Mouse (Mus musculus) heart, postnatal 4 days (tissue): ENCODE measurements around the gene Plch1. TPM values are rescaled to one million over a fixed set of nuclear protein-coding genes. Genes with fewer than 3 reads are reported as not detected.

Experiments used
- DNase-seq: peaks from one replicate; pipeline ENCODE4 v3.0.0; 2021
- total RNA-seq, 2 experiments: library from RNA; stranded (reverse); gene quantifications; 2 replicates each; pipeline ENCODE4 v1.2.3; 2021

Plch1 gene
- total RNA-seq, 2 experiments from 2014 or later = 0.41 to 0.60 TPM

DNA sequence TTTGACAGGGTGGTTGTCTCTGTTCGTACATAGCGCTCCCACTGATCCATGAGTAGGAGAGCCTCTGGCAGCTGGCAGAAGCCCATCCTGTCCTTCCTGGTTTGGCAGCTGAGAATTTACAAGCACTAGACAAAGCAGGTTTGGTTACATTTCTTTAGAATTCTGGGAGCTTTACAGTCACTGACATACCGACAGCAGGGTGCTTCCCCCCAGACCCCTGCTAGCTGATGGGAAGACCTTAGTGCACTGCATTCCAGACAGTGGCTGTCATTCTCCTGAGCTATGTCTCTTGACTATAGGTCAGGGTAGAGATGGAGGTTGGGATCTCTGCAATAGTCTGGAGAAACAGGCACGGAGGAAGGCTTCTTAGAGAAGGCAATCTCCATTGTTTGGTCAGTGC, 230.5 kb downstream of the Plch1 start:
- DNase-seq = no peak

GRCm38 (mm10) chr3:63665307-63665706, 234.0 kb downstream of the Plch1 start:
- DNase-seq = no peak

- no peak for DNase-seq
These were observed 234.6 kb downstream of the Plch1 start for GRCm38 (mm10) chr3:63664575-63665243.

Other genes starting within 250 kb of the Plch1 start
- gene E130311K13Rik, start 30.0 kb upstream of the Plch1 start, total RNA-seq = 1 to 10 TPM; 6.4 to 7.1 TPM
- gene Slc33a1, start 65.3 kb upstream of the Plch1 start, total RNA-seq = 10 to 100 TPM; 10.1 to 11.6 TPM
- 10 to 100 TPM; 34.6 to 35.0 TPM for gene Gmps, start 76.6 kb upstream of the Plch1 start, total RNA-seq
- under 1 TPM; 0.10 to 0.18 TPM for gene Vmn2r1, start 182.1 kb upstream of the Plch1 start, total RNA-seq
- gene Vmn2r2, start 242.5 kb upstream of the Plch1 start, total RNA-seq = not detected